Mouse (Mus musculus) spleen, postnatal 4 days (tissue): ENCODE measurements around the gene Prg2.
A peak's percentile ranks its signal among the peaks of the same experiment; 100 is the strongest.

Experiments used
- DNase-seq, 2 experiments: peaks; one replicate each; pipeline ENCODE4 v3.0.0; 2022; ENCODE audit warnings: low spot score in 2 of 2

Gene Prg2

DNA sequence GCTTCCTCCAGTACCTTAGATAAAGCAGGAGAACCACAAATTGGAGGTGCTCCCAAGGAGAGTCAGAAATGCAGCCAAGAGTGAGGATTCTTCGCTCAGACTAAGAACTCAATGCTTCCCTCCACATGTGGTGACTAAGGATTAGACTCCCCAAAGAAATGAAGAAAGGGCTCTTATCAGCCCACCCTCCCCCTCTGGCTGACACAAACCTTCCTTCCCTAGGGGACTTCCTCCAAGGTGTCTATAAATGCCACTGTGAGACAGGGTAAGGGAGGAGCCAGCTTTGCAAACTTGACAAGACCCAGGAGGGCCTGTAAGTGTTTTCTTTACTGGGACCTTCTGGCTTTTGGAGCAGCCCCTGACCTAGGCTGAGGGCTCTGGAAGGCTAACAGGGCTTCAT lies at the start of gene Prg2:
Prg2 (plus strand) TSS at position 274 of the 400 bp plus-strand sequence.
- no peak for DNase-seq

GRCm38 (mm10) chr2:84933992-84934648 lies 46.1 kb upstream of the Prg2 start:
- no peak for DNase-seq

GRCm38 (mm10) chr2:84934649-84935007 lies 45.6 kb upstream of the Prg2 start:
- DNase-seq: no peak

GRCm38 (mm10) chr2:84935065-84935464 lies 45.2 kb upstream of the Prg2 start:
- no peak for DNase-seq

- DNase-seq: peak; percentile 84 to 93
Measured at GRCm38 (mm10) chr2:84936474-84937429, 43.5 kb upstream of the Prg2 start, which contains the start of gene Slc43a3. Gene Slc43a3 (plus strand): TSS chr2:84936579.

DNA sequence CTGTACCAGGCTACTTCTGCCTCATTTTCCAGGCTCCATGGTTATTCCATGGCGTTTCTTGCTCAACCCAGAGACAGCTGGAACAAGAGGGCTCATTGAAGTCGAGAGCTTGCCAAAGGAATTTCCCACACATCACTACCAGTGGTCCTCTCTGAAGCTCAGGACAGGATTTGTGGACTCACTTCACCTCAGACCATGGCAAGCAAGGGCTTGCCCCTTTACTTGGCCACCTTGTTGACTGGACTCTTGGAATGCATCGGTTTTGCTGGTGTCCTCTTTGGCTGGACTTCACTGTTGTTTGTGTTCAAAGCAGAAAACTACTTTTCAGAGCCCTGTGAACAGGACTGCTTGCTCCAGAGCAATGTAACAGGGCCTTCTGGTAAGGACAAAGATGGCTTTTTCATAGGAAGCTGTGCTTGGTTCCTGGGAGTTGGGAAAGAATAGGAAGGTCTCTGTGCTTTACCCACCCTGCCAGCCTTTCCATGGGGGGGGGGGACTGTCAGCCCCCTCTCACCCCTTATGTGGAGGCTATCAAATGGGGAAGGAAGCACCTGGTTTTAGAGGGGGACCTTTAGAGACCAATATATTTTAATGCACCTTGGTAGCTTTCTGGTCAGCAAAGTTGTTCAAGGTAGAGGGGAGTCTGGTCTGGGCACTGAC lies 42.6 kb upstream of the Prg2 start:
- peak in 1 of 2 experiments; percentile 72 for DNase-seq

DNA sequence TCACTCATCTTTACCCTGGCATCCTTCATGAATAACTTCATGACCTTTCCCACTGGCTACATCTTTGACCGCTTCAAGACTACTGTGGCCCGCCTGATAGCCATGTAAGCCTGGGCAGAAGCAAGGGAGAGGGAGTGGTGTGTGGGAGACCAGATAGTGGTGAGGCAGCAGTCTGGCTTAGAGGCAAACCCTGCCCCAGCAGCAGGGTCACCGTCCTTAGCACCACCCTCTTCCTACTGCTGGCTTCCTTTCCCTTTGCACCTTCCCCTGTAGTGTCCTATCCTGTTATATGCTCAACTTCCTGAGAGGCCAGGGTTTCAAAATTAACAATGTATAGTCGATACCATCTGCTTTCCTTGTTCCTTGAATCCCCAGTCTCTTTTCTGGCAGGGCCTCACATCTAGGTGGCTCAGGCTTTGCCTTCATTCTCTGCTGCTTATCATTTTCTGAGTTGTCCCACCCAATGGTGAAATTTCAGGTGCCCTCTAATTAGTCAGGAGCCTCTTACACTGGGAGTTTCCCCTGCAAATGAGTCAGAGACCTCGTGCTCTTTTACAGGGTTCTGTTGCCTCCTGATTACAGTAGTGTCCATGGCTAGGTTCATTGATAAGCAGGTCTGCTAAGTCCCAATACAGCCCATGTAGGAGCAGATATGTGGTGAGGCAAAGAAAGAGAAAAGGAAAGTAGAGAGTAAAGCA lies 41.9 kb upstream of the Prg2 start:
- DNase-seq: peak; percentile 79 to 87

DNA sequence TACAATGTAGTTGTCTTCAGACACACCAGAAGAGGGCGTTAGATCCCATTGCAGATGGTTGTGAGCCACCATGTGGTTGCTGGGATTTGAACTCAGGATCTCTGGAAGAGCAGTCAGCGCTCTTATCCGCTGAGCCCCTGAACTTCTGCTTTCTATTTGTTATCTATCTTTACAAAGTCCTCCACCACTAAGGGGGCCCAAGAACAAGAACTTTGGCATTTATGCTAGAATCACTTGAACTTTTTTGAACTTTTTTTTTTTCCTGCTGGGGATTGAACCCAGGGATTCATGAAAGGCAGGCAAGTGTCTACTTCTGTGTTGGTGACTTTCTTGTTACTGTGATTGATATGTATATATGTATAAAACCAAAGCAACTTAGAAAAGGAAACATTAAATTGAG lies 41.0 kb upstream of the Prg2 start:
- DNase-seq: no peak

DNA sequence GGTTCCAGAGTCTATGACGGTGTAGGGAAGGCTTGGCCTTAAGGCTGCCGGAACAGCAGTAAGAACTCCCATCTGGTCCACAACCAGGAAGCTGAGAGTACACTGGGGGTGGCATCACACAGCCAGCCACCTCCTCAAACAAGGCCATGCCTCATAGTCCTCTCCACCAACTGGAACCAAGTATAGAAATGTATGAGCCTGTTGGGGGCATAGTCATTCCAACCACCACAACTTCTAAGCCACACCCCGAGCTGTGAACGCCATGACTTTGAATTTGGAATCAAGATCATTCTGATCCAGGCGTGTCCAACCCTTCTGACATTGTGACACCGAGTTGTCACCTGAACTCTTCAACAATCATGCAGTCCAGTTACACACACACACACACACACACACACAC lies 40.5 kb upstream of the Prg2 start:
- peak; percentile 40 to 69 for DNase-seq

DNA sequence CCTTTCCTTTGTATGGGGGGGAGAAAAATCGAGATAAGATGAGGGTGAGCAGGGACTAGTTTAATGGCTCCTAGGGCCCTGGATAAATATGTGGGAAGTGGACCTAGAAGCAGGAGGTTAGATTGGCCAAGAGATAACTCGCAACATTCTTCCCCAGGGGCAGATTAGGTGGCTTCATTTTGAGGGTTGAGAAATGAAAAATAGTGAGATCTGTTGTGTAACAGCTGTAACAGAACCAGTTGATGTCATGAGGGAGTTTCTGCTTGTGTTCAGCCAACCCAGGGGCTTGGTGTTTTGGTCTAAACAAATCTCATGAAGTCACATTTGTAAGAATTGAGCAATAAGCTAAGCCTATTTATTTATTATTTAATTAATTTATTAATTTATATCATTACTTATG lies 38.9 kb upstream of the Prg2 start:
- no peak for DNase-seq

DNA sequence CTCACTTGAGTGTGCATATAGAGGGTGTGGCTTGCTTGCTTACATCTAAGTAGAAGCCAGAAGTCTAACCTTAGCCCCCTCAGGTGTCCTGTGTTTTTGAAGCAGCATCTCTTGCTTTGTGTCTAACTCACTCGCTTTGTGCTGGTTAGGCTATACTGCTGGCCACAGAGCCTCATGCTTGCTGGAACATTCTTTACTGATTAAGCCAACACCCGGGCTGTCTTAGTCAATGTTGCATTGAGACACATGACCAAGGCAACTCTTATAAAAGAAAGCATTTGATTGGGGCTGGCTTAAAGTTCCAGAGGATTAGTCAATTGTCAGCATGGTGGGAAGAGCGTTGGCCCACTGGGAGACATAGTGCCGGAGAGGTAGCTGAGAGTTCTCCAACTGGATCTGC lies 38.5 kb upstream of the Prg2 start:
- DNase-seq: no peak

DNA sequence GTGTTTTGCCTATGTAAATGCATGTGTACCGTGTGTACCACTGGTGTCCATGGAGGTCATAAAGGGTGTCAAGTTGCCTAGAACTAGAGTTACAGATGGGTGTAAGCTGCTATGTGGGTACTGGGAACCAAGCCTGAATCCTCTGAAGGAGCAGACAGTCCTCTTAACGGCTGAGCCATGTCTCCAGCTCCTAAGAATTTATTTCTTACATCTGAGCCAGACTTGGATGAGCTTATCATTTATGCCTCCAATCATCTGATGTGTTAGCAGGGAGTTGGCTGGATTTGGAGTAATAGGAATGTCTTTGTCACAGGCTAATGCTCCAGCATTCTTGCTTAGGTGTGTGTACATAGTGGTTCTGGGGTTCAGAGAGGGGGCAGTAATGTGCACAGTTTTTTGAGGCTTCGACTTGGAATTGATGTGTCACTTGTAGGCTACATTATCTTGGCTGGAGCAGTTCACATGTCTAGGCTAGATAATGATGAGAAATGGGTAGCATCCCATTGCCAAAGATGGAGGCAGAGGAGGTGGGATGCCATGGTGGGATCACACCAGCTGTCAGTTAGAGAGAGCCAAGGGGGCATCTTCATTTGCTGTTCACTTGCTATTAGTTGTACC lies 33.0 kb upstream of the Prg2 start:
- DNase-seq: no peak

- peak in 1 of 2 experiments; percentile 56 for DNase-seq
Measured at GRCm38 (mm10) chr2:84948252-84948651, 32.0 kb upstream of the Prg2 start.

DNA sequence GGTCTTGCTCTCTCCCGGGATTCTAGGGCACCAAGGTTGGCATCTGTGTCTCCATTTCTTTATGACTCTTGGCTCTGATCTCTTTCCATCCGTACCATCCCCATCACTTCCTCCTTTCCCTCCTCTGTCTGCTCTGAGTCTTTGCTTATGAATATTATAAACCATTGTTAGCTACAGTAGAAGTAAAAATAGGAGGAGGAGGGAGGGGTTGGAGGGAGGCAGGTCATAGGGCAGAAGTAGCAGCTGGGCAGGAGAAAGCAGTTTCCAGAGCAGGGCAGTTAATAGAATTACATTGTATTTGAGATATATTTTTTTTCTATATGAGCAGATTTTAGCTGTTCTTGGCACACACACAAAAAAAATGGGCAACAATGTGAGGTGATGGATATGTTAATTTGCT lies 31.5 kb upstream of the Prg2 start:
- DNase-seq: no peak

GRCm38 (mm10) chr2:84951027-84951426 lies 29.2 kb upstream of the Prg2 start:
- no peak for DNase-seq

GRCm38 (mm10) chr2:84952251-84952650 lies 28.0 kb upstream of the Prg2 start:
- DNase-seq: no peak

DNA sequence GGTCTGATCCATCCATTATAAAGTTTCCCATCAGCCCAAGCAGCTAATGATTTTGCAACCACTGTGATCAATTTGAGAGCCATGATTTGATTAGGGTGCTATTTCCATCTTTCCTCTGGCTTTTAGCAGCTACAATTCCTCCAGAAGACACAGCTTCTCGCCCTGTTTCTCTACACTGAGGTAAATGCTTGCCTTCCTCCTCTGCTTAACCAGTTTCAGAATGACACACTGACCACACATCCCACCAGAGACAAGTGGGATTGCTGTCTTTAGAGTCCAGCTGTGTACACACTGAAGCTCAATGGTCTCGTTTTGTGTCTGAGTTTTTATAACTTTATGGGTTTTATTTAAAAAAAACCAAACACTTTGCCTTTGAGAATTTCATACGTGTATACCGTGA lies 27.6 kb upstream of the Prg2 start:
- no peak for DNase-seq

GRCm38 (mm10) chr2:84955435-84955834 lies 24.8 kb upstream of the Prg2 start:
- no peak for DNase-seq

DNA sequence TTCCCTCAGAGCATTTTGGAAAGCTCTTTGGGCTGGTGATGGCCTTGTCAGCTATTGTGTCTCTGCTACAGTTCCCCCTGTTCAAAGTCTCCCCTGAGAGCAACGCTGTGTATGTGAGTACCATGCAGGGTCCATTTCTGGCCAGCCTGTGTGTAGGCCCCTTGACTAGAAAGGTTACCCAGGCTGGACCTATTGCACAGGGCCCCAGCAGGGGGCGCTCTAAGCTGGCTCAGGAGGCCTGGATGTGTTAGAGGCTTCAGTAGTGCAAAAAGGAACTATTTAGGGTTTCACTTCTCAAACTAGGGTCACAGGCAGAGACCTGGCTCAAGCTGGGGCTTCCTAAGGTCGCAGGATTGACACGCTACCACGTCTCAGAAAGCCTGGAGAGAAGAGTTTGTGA lies 24.0 kb upstream of the Prg2 start:
- peak; percentile 76 to 91 for DNase-seq

- DNase-seq: no peak
Measured at GRCm38 (mm10) chr2:84958588-84959264, 21.5 kb upstream of the Prg2 start.

DNA sequence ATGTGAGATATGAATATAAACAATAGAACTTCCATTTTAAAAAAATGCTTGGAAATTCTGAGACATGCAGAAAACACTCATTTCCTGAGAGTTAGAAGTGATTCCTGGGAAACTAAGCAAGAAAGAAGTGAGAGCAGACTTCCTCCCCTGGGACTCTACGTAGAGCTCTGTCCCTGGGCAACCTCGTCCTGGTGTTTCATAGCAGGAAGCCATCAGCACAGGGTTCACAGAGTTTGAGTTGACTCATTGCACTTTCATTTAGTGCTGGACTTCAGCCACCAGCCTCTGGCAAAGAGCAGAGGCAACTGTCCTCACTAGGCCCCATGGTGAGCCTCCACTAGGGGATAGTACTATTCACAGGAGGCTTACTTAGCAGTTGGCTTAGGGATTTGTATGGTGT lies 19.0 kb upstream of the Prg2 start:
- no peak for DNase-seq
